28 mouse cellular contexts compared by ENCODE assay signal in the genomic region with DNA sequence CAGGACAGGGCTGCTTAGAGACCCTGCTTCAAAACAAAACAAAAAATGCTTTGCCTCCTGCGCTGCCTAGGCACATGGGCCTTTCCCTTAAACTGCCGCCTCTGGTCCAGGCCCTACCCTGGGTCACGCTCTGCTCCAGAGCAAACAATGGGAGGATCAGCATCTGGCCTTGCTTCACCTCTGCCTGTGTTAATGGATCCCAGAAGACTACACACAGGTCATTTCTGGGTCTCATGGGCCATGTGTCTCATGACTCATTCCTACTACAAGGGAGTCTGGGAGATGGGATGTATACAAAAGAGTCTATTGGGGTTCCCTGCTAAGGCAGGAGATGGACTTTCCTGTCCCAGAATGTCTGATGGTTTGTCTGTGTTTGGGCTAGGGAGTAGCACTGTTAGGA. TPM values are rescaled to one million over a fixed set of nuclear protein-coding genes. Genes with fewer than 3 reads are reported as not detected.
DNase-seq lines count a peak whose midpoint lies in the region; ATAC-seq and TF ChIP-seq lines count a peak whose summit lies in the region.
"Had no signal": no experiment of that assay in that cellular context is flagged by ENCODE, and none has a peak within 500 bp of the region (broad histone marks: within the 10 kb centered on the region; RNA-seq: fewer than 3 reads in every experiment).

No protein-coding gene starts in this region.

- DNase-seq in embryo, embryonic 10 days (ENCODE audit: low spot score): peak; percentile 36
- DNase-seq in embryo, embryonic 11 days: no peak
- DNase-seq in layer of hippocampus, adult 2 months (ENCODE audit: low spot score in 2 of 2): no peak
- no peak for DNase-seq in layer of hippocampus, adult 8-10 months (ENCODE audit: low spot score in 2 of 2)
- peak; percentile 31 for DNase-seq in NIH3T3 (ENCODE audit: low read depth)
- DNase-seq in retina, embryonic 14.5 days (ENCODE audit: low spot score): no peak
- DNase-seq: adrenal gland, postnatal 10 days; adrenal gland, postnatal 36 days; cerebellum, adult 18-20 months; cerebellum, adult 9-10 months; cerebellum, postnatal 14 days; forebrain, postnatal 0 days; gastrocnemius, adult 2 months; gastrocnemius, postnatal 14 days; heart, adult 11 months; heart, postnatal 10 days; heart, postnatal 4 days had no signal

- peaks cover 23% of the 10 kb centered on the region; the same call in 1 of the 2 replicates for H3K36me3 ChIP-seq in forebrain, embryonic 15.5 days

- H3K27ac ChIP-seq in layer of hippocampus, adult 2 months: peak overlapping the region; percentile 67
- no peak overlapping the region for H3K27ac ChIP-seq in forebrain, embryonic 15.5 days (replicated peaks)
- H3K27ac ChIP-seq: forebrain, embryonic 10.5 days; forebrain, embryonic 13.5 days; gastrocnemius, adult 2 months; hindbrain, embryonic 14.5 days; hindbrain, postnatal 0 days had no signal

- H3K27me3 ChIP-seq in forebrain, embryonic 15.5 days: no peaks in the 10 kb centered on the region
- H3K27me3 ChIP-seq: CH12.LX; forebrain, embryonic 13.5 days had no signal

- TF ChIP-seq CTCF in layer of hippocampus, adult 2 months (conservative IDR thresholded peaks at IDR 0.05): no peak

- H3K4me3 ChIP-seq in layer of hippocampus, adult 2 months: no peak overlapping the region
- no peak overlapping the region for H3K4me3 ChIP-seq in forebrain, embryonic 15.5 days
- H3K4me3 ChIP-seq: forebrain, embryonic 10.5 days; forebrain, embryonic 13.5 days; gastrocnemius, adult 2 months had no signal

- H3K9ac ChIP-seq in forebrain, embryonic 15.5 days (replicated peaks): no peak overlapping the region
- H3K9ac ChIP-seq: forebrain, embryonic 13.5 days; forebrain, postnatal 0 days; hindbrain, embryonic 14.5 days had no signal

- H3K4me1 ChIP-seq in forebrain, embryonic 15.5 days: no peaks in the 10 kb centered on the region
- H3K4me1 ChIP-seq: forebrain, embryonic 13.5 days had no signal

- no peak overlapping the region for H3K4me2 ChIP-seq in forebrain, embryonic 15.5 days (replicated peaks)
- H3K4me2 ChIP-seq: forebrain, embryonic 13.5 days; heart, embryonic 11.5 days; hindbrain, embryonic 14.5 days had no signal

- 93% methylated on average over 3 of the region's 3 CpGs for WGBS in forebrain, embryonic 15.5 days

- H3K9me3 ChIP-seq in forebrain, embryonic 15.5 days: no peaks in the 10 kb centered on the region
- H3K9me3 ChIP-seq: forebrain, embryonic 13.5 days; G1E had no signal

- 0 out of 2 replicates have a peak, but pooled peaks have one; percentile 3 for ATAC-seq in megakaryocyte-erythroid progenitor cell, adult 5-6 weeks (replicated peaks; ENCODE audit: low FRiP score, low TSS enrichment, poor library complexity, severe bottlenecking)
- ATAC-seq in forebrain, embryonic 15.5 days (replicated peaks): no peak
- ATAC-seq: activated CD4-positive, CD25-positive, alpha-beta regulatory T cell, adult 4 months; forebrain, embryonic 13.5 days; forebrain, postnatal 0 days; hindbrain, postnatal 0 days; inflammation-experienced regulatory T-cells, adult 6 months had no signal

RNA-seq across cellular contexts. Expression of a gene that starts 45.2 kb away (rescaled TPM):
- 100 to 1,000 TPM; 206 to 215 TPM for total RNA-seq in layer of hippocampus, adult 2 months (2021)
- 100 to 1,000 TPM; 206 to 234 (median 209) TPM for total RNA-seq in layer of hippocampus, adult 8-10 months (2022)
- 79.5 and 118 TPM in 2 replicates for total RNA-seq in megakaryocyte-erythroid progenitor cell, adult 5-6 weeks (2014; fragmentation: Nextera tagmentation)
- total RNA-seq in megakaryocyte-erythroid progenitor cell, adult 5-6 weeks (2017): 95.1 and 99.0 TPM in 2 replicates
- polyA plus RNA-seq in forebrain, embryonic 15.5 days (2015; fragmentation: Nextera tagmentation; extraction: Ambion mirVana): 23.9 and 25.0 TPM in 2 replicates

Comparison
In these comparisons a context has a peak if more than half of its experiments do, and no peak if none do; other contexts are left out.
1. DNase-seq: peak in embryo, embryonic 10 days (single experiment) and NIH3T3 (single experiment); none in embryo, embryonic 11 days (single experiment), layer of hippocampus, adult 2 months (0 of 2), layer of hippocampus, adult 8-10 months (0 of 2) and retina, embryonic 14.5 days (single experiment).